Mouse (Mus musculus) hindbrain, embryonic 11.5 days (tissue): ENCODE measurements around the gene Nr5a2. TPM values are rescaled to one million over a fixed set of nuclear protein-coding genes. Genes with fewer than 3 reads are reported as not detected.

Experiments
- ATAC-seq: fragments of 200-750 bp; cut with Nextera tagmentation; 2 replicates; pipeline ENCODE4 v1.8.0; 2017; ENCODE audit warnings: mild to moderate bottlenecking, moderate TSS enrichment, moderate library complexity; ENCODE audit not compliant: low FRiP score
- DNase-seq: peaks from one replicate; pipeline ENCODE4 v3.0.0-alpha.2; 2015; ENCODE audit warnings: low spot score
- H3K27ac ChIP-seq: fragments of 300-500 bp; sonication (generic); 2 replicates; pipeline ENCODE4 v1.5.1; 2014; ENCODE audit warnings: mild to moderate bottlenecking, low read depth, low read length
- H3K27me3 ChIP-seq: fragments of 300-500 bp; sonication (generic); 2 replicates; pipeline ENCODE4 v1.6.1; 2014; ENCODE audit warnings: mild to moderate bottlenecking, low read length, moderate library complexity, mixed read lengths; ENCODE audit not compliant: control insufficient read depth, insufficient read depth
- H3K36me3 ChIP-seq: fragments of 300-500 bp; sonication (generic); 2 replicates; pipeline ENCODE4 v1.6.1; 2014; ENCODE audit warnings: mild to moderate bottlenecking, low read length, moderate library complexity, mixed read lengths; ENCODE audit not compliant: control insufficient read depth, insufficient read depth
- H3K4me1 ChIP-seq: fragments of 300-500 bp; sonication (generic); replicated peaks from 2 replicates; pipeline ENCODE4 v1.6.1; 2014; ENCODE audit warnings: low read length, mixed read lengths; ENCODE audit not compliant: control insufficient read depth, insufficient read depth
- H3K4me2 ChIP-seq: fragments of 300-500 bp; sonication (generic); replicated peaks from 2 replicates; pipeline ENCODE4 v1.6.1; 2014; ENCODE audit warnings: mild to moderate bottlenecking, low read depth, low read length
- H3K4me3 ChIP-seq: fragments of 300-500 bp; sonication (generic); 2 replicates; pipeline ENCODE4 v1.5.1; 2014; ENCODE audit warnings: low read depth, low read length
- H3K9ac ChIP-seq: fragments of 300-500 bp; sonication (generic); 2 replicates; pipeline ENCODE4 v1.6.1; 2014; ENCODE audit warnings: low read depth, low read length
- H3K9me3 ChIP-seq: fragments of 300-500 bp; sonication (generic); 2 replicates; pipeline ENCODE4 v1.6.1; 2016; ENCODE audit warnings: low read length; ENCODE audit not compliant: control insufficient read depth
- WGBS: fragments of 180-500 bp; shearing (Covaris S2); extraction: QIAGEN DNeasy Blood & Tissue Kit; methylation state at CpG from one replicate; pipeline ENCODE4 v1.1.7; 2014; 5-methylcytosine and 5-hydroxymethylcytosine counted together
- polyA plus RNA-seq: library from polyadenylated mRNA; unstranded; fragments of >200 nt; fragmentation: Nextera tagmentation; extraction: Ambion mirVana; gene quantifications from 2 replicates; pipeline ENCODE4 v1.2.1, GENCODE M21; 2014

Nr5a2 gene
- polyA plus RNA-seq, 1 experiment from 2014 or later: 0.26 TPM

DNA sequence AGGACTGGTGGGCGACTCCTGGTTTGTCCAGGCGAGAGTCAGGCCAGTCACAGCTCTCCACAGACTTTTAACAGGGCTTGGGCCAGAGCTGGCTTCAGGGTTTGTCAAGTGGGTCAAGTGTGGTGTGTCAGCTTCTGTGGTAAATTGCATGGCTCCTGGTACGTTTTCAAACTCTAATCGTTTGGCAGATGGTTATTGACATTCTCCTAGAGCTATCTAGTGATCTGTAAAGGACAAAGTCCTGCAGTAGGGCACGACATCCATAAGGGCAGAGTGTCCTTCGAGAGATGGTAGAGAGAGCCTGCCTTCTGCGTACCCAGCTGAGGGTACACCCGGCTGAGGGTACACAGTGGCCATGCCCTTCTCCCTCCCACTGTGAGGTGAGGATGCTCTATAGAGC, 10.7 kb upstream of the Nr5a2 start:
- no peak overlapping the region for H3K9ac ChIP-seq
- H3K4me3 ChIP-seq: no peak overlapping the region
- H3K4me2 ChIP-seq: no peak overlapping the region
- H3K4me1 ChIP-seq: no peaks in the 10 kb centered on the region
- no peak overlapping the region for H3K27ac ChIP-seq
- no peaks in the 10 kb centered on the region for H3K9me3 ChIP-seq
- ATAC-seq (no peak), DNase-seq (no peak)
- 85% methylated on average over 8 of the region's 8 CpGs for WGBS
- no peaks in the 10 kb centered on the region for H3K36me3 ChIP-seq
- H3K27me3 ChIP-seq: no peaks in the 10 kb centered on the region

DNA sequence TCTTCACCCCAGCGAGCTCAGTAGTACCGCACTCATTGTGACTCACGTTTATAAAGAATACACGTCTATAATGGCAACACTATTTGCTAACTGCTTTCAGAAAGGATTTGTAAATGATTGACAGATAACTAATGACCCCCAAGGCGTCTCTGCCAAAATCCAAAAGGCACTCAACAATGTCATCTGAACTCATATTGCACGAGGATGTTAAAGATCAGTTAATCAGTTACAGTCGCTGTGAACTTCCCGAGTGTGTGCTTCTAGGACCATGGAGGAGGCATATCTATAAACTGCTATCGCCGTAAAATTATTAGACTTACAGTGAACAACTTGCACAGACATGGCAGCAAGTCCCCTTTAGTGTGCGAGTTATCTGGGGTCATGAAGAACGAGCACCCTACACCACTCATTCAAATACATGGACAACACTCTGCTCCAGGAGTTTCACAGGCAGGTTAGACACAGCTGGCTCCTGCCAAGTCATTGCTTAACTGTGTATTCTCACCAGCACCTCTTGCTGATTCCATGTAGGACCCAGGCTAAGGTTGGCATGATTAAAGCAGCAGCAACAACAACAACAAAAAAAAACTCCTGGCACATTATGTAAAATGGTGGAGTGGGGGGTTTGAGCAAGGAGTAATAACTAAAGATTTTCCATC, 6.6 kb upstream of the Nr5a2 start:
- Histone ChIP-seq H3K27ac (no peak overlapping the region), H3K4me1 (no peaks in the 10 kb centered on the region), H3K9ac (no peak overlapping the region), H3K9me3 (no peaks in the 10 kb centered on the region), H3K27me3 (no peaks in the 10 kb centered on the region), H3K4me3 (no peak overlapping the region), H3K36me3 (no peaks in the 10 kb centered on the region), H3K4me2 (no peak overlapping the region)
- 79% methylated on average over 12 of the region's 12 CpGs for WGBS
- ATAC-seq: no peak
- DNase-seq: no peak

DNA sequence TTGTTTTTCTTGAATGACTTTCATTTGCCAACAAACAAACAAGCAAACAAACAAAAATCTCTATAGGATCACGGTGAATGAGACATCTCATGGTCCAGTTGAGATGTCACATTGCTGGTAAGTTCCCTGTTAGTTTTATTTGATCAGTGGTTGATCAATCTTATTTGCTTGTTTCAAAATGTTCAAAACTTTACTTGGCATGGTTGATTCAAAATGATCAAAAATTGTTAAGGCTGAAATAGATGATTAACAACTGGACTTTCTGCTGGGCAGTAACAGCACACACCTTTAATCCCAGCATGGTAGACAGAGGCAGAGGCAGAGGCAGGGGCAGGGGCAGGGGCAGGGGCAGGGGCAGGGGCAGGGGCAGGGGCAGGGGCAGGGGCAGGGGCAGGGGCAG, 757 bp downstream of the Nr5a2 start:
- Histone ChIP-seq H3K4me1 (no peaks in the 10 kb centered on the region; the same call in 1 of the 2 replicates), H3K4me2 (no peak overlapping the region), H3K36me3 (no peaks in the 10 kb centered on the region), H3K27me3 (peaks cover 21% of the 10 kb centered on the region), H3K4me3 (no peak overlapping the region), H3K27ac (no peak overlapping the region), H3K9ac (no peak overlapping the region), H3K9me3 (no peaks in the 10 kb centered on the region)
- DNase-seq: no peak
- ATAC-seq: no peak
- WGBS: 63% methylated on average over 1 of the region's 1 CpGs

DNA sequence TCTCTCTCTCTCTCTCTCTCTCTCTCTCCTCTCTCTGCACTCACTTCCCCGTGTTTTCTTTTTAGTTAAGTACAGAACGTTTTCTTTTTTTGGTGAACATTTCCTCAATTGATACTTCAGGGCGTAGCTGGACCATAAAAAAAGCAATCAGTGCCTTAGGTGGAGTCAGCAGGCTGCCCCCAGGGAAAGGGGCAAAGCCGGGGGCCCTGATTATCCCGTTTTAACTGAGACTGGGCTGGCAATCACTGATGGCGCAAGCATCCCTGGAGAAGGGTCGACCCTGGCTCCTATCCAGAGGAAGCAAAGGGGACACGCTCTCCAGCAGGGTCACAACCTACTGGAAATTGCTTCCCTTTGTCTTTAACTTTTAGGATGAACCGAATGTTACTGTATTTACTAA, 1.6 kb downstream of the Nr5a2 start:
- Histone ChIP-seq H3K36me3 (no peaks in the 10 kb centered on the region), H3K4me2 (no peak overlapping the region), H3K27ac (no peak overlapping the region), H3K27me3 (peaks cover 29% of the 10 kb centered on the region), H3K9ac (no peak overlapping the region), H3K4me3 (no peak overlapping the region), H3K9me3 (no peaks in the 10 kb centered on the region), H3K4me1 (no peaks in the 10 kb centered on the region; the same call in 1 of the 2 replicates)
- no peak for ATAC-seq
- WGBS: 2% methylated on average over 9 of the region's 9 CpGs
- DNase-seq: peak; percentile 23

DNA sequence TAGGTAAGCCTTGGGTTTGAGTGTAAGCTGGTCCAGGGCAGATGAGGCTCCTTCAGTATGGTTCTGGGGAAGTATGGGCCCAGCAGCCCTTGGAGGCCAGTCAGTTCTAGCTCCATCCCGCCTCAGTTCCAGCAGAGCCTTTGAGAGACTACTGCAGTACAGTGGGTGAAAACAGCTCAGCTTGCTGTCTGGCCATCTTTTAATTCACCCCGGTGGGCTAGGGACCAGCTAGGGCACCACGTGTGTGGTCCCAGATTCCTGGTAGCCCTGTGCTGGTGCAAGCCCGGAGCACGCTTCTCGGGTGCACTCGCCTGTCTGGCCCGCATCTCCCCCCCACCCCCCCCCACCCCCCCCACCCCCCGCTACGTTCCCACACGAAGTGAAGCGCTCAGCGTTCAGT, 2.1 kb downstream of the Nr5a2 start:
- Histone ChIP-seq H3K4me1 (no peaks in the 10 kb centered on the region; the same call in 1 of the 2 replicates), H3K27ac (no peak overlapping the region), H3K4me3 (no peak overlapping the region), H3K4me2 (peak overlapping the region; percentile 17; the same call in 1 of the 2 replicates), H3K27me3 (peaks cover 33% of the 10 kb centered on the region), H3K9me3 (no peaks in the 10 kb centered on the region), H3K9ac (no peak overlapping the region), H3K36me3 (no peaks in the 10 kb centered on the region)
- DNase-seq: peak; percentile 47
- WGBS: under 1% methylated on average over 12 of the region's 13 CpGs
- peak; percentile 54; the same call in 1 of the 2 replicates for ATAC-seq

DNA sequence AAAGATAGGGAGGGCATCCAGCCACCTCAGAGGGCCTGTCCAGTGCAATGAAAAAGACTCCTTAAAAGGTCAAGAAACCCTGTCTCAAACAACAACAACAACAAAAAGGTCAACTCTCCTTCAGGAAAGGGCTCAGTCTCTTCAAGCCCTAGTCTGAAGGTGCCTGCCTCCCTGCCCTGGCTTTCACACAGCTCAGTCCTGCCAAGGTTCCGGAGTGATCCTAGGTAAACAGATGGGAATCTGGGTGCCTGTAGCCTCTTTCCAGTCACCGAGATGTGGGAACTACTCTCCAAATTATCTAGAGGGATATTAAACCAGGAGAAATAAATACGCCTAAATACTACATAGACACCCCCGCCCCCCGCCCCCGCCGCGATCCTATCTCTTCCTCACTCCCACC, 2.6 kb downstream of the Nr5a2 start:
- ATAC-seq (no peak), DNase-seq (no peak)
- H3K9ac ChIP-seq: no peak overlapping the region
- H3K4me2 ChIP-seq: no peak overlapping the region
- 19% methylated on average over 8 of the region's 8 CpGs for WGBS
- H3K27me3 ChIP-seq: peaks cover 37% of the 10 kb centered on the region
- H3K27ac ChIP-seq: no peak overlapping the region
- peaks cover 4% of the 10 kb centered on the region for H3K4me1 ChIP-seq
- H3K36me3 ChIP-seq: no peaks in the 10 kb centered on the region
- H3K4me3 ChIP-seq: no peak overlapping the region
- H3K9me3 ChIP-seq: no peaks in the 10 kb centered on the region

DNA sequence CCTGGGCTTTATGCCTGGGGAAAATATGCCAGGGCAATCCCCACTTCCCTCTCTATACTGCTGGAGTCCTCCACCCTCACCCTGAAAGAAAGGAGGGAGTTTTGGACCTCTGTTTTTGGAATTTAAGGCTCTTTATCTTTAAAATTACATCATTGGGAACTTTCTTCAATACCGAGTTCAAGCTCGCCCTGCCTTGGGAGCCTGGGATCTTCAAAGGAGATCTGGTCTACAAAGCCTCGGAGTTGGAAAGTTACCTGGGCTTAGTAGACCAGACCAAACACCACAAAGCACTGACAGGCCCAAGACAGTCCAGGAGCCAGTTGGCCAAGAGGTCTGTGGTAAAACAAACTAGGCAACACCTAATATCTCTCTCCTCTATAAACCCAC, 6.1 kb downstream of the Nr5a2 start:
- Histone ChIP-seq H3K36me3 (no peaks in the 10 kb centered on the region), H3K27ac (no peak overlapping the region), H3K9me3 (no peaks in the 10 kb centered on the region), H3K4me3 (no peak overlapping the region), H3K9ac (no peak overlapping the region), H3K27me3 (peaks cover 69% of the 10 kb centered on the region), H3K4me1 (peaks cover 5% of the 10 kb centered on the region), H3K4me2 (no peak overlapping the region)
- ATAC-seq: no peak
- no peak for DNase-seq
- WGBS: 8% methylated on average over 3 of the region's 3 CpGs

DNA sequence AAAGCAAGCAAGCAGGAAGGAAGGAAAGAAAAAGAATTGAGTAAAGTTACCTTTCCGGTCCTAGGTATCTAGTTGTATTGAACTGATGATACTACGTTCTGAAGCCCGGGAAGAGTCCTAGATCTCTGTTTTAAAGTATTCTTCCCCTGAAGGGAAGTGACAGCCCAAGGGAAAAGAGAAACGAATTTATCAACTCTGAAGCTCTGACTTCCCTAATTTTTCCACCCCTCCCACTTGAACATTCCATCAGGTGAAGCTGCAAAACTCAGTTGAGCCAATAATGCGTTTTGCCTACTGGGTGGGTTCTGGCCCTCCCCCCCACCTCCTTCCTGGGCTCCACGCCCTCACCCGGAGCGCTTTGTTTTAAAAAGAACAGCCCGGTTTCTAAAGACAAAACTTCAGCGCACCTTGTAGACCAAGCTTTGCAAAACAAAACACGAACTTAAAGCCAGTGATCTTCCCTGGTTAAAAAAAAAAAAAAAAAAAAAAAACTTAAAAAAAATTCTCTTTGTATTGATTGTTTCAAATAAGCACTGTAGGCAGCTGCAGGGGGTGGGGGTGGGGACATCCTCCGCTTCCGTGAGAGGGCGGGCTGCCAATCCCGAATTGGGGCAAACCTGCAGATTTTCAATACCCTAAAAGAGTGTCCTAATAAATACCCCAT, 6.7 kb downstream of the Nr5a2 start:
- ATAC-seq (no peak), DNase-seq (peak; percentile 41)
- Histone ChIP-seq H3K9ac (no peak overlapping the region), H3K9me3 (no peaks in the 10 kb centered on the region), H3K27ac (no peak overlapping the region), H3K4me3 (no peak overlapping the region), H3K4me2 (no peak overlapping the region), H3K27me3 (peaks cover 70% of the 10 kb centered on the region), H3K4me1 (peaks cover 8% of the 10 kb centered on the region), H3K36me3 (no peaks in the 10 kb centered on the region)
- under 1% methylated on average over 15 of the region's 15 CpGs for WGBS
